Mouse (Mus musculus): Measurements from ENCODE around the gene Rtn1. TPM values are rescaled to one million over a fixed set of nuclear protein-coding genes. Genes with fewer than 3 reads are reported as not detected.
A peak's percentile ranks its signal among the peaks of the same experiment; 100 is the strongest.

Gene Rtn1
- total and polyA plus RNA-seq, 2 experiments from 2014 or later = 6.5 to 11.7 TPM

DNA sequence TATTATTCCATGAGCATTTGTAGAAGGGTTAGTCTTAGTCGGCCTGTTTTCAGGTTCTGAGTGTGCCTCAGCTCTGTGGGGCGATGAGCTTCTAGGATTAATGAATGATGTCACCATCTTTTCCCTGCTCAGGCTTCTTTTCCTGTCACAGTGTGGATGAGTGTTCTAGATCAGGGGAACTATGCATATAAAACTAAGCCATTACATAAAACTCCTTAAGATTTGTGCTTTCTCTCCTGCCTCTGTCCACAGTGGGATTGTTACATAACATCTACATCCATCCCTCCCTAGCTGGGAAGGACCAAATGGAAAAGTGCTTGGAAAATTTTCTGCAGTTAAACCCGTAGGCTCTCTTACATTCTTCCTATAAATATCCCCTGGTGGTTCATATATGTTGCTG lies 208.0 kb downstream of the Rtn1 start:
- Histone ChIP-seq H3K36me3 (replicated peaks; ENCODE audit: control insufficient read depth, insufficient read depth, low read length) (no peaks in the 10 kb centered on the region), H3K27me3 (ENCODE audit: control insufficient read depth, insufficient read depth, low read length) (no peaks in the 10 kb centered on the region), H3K9me3 (replicated peaks; ENCODE audit: control insufficient read depth, low read length) (no peaks in the 10 kb centered on the region), H3K4me2 (ENCODE audit: low read depth, low read length) (no peak overlapping the region), H3K4me3 (ENCODE audit: low read depth, low read length) (no peak overlapping the region), H3K9ac (replicated peaks; ENCODE audit: low read depth, low read length) (no peak overlapping the region), H3K27ac (ENCODE audit: low read depth) (no peak overlapping the region), H3K4me1 (ENCODE audit: control insufficient read depth, insufficient read depth) (no peaks in the 10 kb centered on the region)
- 84% methylated on average over 3 of the region's 3 CpGs for WGBS
- DNase-seq (ENCODE audit: low spot score) (no peak), ATAC-seq (ENCODE audit: insufficient read depth, low read depth) (no peak)
- TF ChIP-seq CTCF (IDR thresholded peaks at IDR 0.05; ENCODE audit: low read depth) (no peak), EP300 (IDR thresholded peaks at IDR 0.05; ENCODE audit: low read depth) (no peak)

DNA sequence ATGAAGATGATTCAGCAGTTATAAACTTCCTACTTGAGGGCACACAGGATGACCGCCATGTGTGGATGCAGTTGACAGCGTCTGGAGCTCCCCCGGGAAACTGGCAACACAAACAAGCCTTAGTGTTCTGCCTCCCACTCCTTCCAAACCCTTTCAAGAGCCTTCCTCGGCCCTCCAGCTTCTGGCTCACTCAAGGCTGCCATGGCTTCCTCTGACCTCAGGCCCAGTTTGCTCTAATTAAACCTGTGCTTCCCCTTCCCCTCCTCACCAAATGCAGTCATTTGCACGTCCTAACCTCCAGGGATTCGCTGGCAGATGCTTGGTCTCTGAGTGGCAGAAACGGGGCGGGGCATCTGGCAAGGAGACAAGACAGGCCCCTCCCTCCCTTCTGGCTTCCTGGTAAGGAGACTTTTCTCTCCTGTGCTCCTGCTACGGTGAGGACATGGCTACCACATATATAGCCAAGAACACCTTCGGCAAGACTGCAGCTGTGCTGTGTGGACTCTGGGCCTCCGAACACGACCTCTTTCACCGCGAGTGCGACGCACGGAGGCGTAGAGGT lies 210.8 kb downstream of the Rtn1 start:
- TF ChIP-seq EP300 (IDR thresholded peaks at IDR 0.05; ENCODE audit: low read depth) (no peak), CTCF (IDR thresholded peaks at IDR 0.05; ENCODE audit: low read depth) (no peak)
- Histone ChIP-seq H3K27ac (ENCODE audit: low read depth) (peak overlapping the region; percentile 12), H3K4me3 (ENCODE audit: low read depth, low read length) (no peak overlapping the region), H3K4me1 (ENCODE audit: control insufficient read depth, insufficient read depth) (no peaks in the 10 kb centered on the region), H3K9me3 (replicated peaks; ENCODE audit: control insufficient read depth, low read length) (no peaks in the 10 kb centered on the region), H3K27me3 (ENCODE audit: control insufficient read depth, insufficient read depth, low read length) (no peaks in the 10 kb centered on the region), H3K9ac (replicated peaks; ENCODE audit: low read depth, low read length) (no peak overlapping the region), H3K4me2 (ENCODE audit: low read depth, low read length) (no peak overlapping the region), H3K36me3 (replicated peaks; ENCODE audit: control insufficient read depth, insufficient read depth, low read length) (no peaks in the 10 kb centered on the region)
- WGBS = 52% methylated on average over 18 of the region's 18 CpGs
- DNase-seq (ENCODE audit: low spot score) = peak; percentile 24
- ATAC-seq (ENCODE audit: insufficient read depth, low read depth) = peak; percentile 81

DNA sequence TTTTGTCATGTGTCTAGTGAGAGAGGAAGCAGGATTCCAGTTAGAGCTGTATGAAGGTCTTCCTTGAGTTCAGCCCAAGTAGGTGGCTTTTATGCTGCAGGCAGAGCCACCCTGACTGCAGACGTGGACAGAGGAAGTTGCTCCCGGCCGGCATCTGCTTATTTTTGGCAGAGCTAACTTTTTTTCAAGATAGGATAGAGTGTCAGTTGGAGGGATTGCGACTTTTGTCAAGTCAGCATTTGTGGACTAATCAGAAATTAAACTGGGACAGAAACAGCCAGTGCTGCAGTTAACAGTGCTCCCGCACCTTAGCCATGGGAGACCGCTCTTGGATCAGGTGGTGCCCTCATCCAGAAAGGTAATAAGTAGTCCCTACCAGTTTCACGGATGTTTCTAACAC lies 211.4 kb downstream of the Rtn1 start:
- WGBS = 38% methylated on average over 7 of the region's 7 CpGs
- Histone ChIP-seq H3K9me3 (replicated peaks; ENCODE audit: control insufficient read depth, low read length) (no peaks in the 10 kb centered on the region), H3K36me3 (replicated peaks; ENCODE audit: control insufficient read depth, insufficient read depth, low read length) (no peaks in the 10 kb centered on the region), H3K9ac (replicated peaks; ENCODE audit: low read depth, low read length) (no peak overlapping the region), H3K4me2 (ENCODE audit: low read depth, low read length) (no peak overlapping the region), H3K4me3 (ENCODE audit: low read depth, low read length) (no peak overlapping the region), H3K27ac (ENCODE audit: low read depth) (0 out of 2 replicates have a peak overlapping the region, but pooled peaks have one; percentile 12), H3K27me3 (ENCODE audit: control insufficient read depth, insufficient read depth, low read length) (no peaks in the 10 kb centered on the region), H3K4me1 (ENCODE audit: control insufficient read depth, insufficient read depth) (no peaks in the 10 kb centered on the region)
- TF ChIP-seq EP300 (IDR thresholded peaks at IDR 0.05; ENCODE audit: low read depth) (no peak), CTCF (IDR thresholded peaks at IDR 0.05; ENCODE audit: low read depth) (no peak)
- ATAC-seq (ENCODE audit: insufficient read depth, low read depth) (0 out of 2 replicates have a peak, but pooled peaks have one; percentile 24), DNase-seq (ENCODE audit: low spot score) (no peak)

DNA sequence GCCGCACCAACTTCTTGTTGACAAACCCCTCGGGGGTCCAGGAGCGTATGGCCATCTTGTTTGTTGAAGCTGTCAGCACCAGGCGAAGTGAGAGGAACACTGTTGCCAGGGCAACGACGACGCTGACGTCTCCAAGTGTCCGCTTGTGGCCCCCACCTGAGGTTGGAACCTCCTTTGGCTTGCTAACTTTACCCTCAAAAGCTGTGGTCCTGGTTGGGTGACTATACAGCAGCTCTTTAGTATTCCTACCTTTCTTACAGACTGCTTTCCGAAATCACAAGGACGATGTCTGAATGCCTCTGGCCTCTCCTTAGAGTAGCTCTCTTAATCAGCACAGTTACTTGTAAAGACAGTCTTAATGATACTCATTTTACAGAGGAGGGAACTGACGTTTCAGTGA lies 223.9 kb downstream of the Rtn1 start, which contains the start of gene Ccdc175:
Gene Ccdc175, minus strand, starts transcription at position 101 of the 400 bp plus-strand sequence.
- H3K36me3 ChIP-seq (replicated peaks; ENCODE audit: control insufficient read depth, insufficient read depth, low read length) = no peaks in the 10 kb centered on the region
- WGBS = 59% methylated on average over 12 of the region's 12 CpGs
- H3K27me3 ChIP-seq (ENCODE audit: control insufficient read depth, insufficient read depth, low read length) = no peaks in the 10 kb centered on the region
- no peak within 1 kb of the TSS for H3K4me2 ChIP-seq (ENCODE audit: low read depth, low read length)
- H3K4me1 ChIP-seq (ENCODE audit: control insufficient read depth, insufficient read depth) = no peaks in the 10 kb centered on the region
- no peak within 1 kb of the TSS for H3K27ac ChIP-seq (ENCODE audit: low read depth)
- no peaks in the 10 kb centered on the region for H3K9me3 ChIP-seq (replicated peaks; ENCODE audit: control insufficient read depth, low read length)
- ATAC-seq (ENCODE audit: insufficient read depth, low read depth) = no peak
- no peak within 1 kb of the TSS for H3K9ac ChIP-seq (replicated peaks; ENCODE audit: low read depth, low read length)
- H3K4me3 ChIP-seq (ENCODE audit: low read depth, low read length) = no peak within 1 kb of the TSS
- no peak for DNase-seq (ENCODE audit: low spot score)
- TF ChIP-seq EP300 (IDR thresholded peaks at IDR 0.05; ENCODE audit: low read depth) = no peak
- TF ChIP-seq CTCF (IDR thresholded peaks at IDR 0.05; ENCODE audit: low read depth) = no peak

DNA sequence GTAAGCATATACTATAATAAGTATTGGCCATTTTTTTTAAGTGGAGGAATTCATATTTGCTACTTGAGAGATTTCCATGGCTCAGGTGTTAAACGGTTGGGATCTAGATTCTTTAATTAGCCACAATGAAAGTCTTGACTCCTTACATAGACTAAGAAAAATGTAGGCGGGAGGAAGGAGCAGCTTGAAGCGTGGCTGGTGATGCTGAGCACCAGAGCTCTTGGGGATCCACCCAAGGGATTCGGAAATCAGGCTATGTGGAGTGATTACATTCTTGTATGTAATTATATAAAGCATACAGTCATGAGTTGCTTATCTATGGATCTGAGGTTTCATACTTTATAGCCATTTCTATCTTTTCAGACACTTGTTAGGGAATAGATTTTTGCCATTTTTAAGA lies 229.3 kb downstream of the Rtn1 start:
- no peaks in the 10 kb centered on the region for H3K36me3 ChIP-seq (replicated peaks; ENCODE audit: control insufficient read depth, insufficient read depth, low read length)
- no peak for DNase-seq (ENCODE audit: low spot score)
- TF ChIP-seq CTCF (IDR thresholded peaks at IDR 0.05; ENCODE audit: low read depth) = no peak
- H3K4me2 ChIP-seq (ENCODE audit: low read depth, low read length) = no peak overlapping the region
- H3K27me3 ChIP-seq (ENCODE audit: control insufficient read depth, insufficient read depth, low read length) = no peaks in the 10 kb centered on the region
- no peak overlapping the region for H3K9ac ChIP-seq (replicated peaks; ENCODE audit: low read depth, low read length)
- 69% methylated on average over 4 of the region's 4 CpGs for WGBS
- ATAC-seq (ENCODE audit: insufficient read depth, low read depth) = no peak
- H3K9me3 ChIP-seq (replicated peaks; ENCODE audit: control insufficient read depth, low read length) = no peaks in the 10 kb centered on the region
- no peaks in the 10 kb centered on the region for H3K4me1 ChIP-seq (ENCODE audit: control insufficient read depth, insufficient read depth)
- H3K27ac ChIP-seq (ENCODE audit: low read depth) = no peak overlapping the region
- H3K4me3 ChIP-seq (ENCODE audit: low read depth, low read length) = no peak overlapping the region

DNA sequence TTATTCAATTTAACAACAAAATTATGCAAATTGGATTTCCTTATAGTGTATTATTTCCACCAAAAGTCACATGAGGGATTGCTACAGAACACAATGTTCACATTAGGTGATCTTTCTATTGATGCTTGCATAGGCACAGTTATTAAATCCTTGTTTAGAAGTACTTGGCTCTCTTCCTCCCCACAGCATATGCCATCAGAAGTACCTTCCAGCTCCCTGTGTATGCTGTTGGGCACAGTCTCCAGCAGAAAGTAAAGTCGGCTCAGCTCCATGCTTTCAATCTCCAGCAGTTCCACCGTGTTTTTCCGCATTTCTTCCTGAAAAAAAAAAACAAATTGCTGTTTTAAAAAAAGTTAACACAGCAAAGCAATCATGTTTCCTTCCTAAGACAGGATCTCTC lies 230.5 kb downstream of the Rtn1 start:
- DNase-seq (ENCODE audit: low spot score) (no peak), ATAC-seq (ENCODE audit: insufficient read depth, low read depth) (no peak)
- Histone ChIP-seq H3K9me3 (replicated peaks; ENCODE audit: control insufficient read depth, low read length) (no peaks in the 10 kb centered on the region), H3K4me2 (ENCODE audit: low read depth, low read length) (no peak overlapping the region), H3K4me1 (ENCODE audit: control insufficient read depth, insufficient read depth) (no peaks in the 10 kb centered on the region), H3K27me3 (ENCODE audit: control insufficient read depth, insufficient read depth, low read length) (no peaks in the 10 kb centered on the region), H3K9ac (replicated peaks; ENCODE audit: low read depth, low read length) (no peak overlapping the region), H3K4me3 (ENCODE audit: low read depth, low read length) (no peak overlapping the region), H3K36me3 (replicated peaks; ENCODE audit: control insufficient read depth, insufficient read depth, low read length) (no peaks in the 10 kb centered on the region), H3K27ac (ENCODE audit: low read depth) (no peak overlapping the region)
- TF ChIP-seq CTCF (IDR thresholded peaks at IDR 0.05; ENCODE audit: low read depth) (no peak), EP300 (IDR thresholded peaks at IDR 0.05; ENCODE audit: low read depth) (no peak)
- WGBS = 74% methylated on average over 3 of the region's 3 CpGs

Other genes with a start within 250 kb of the Rtn1 start
- not detected in 2 replicates for gene Ccdc175, start 224.0 kb downstream of the Rtn1 start, total RNA-seq (2014; rRNA removed; ENCODE audit: low replicate concordance)
- not detected in 2 replicates for gene Ccdc175, start 224.0 kb downstream of the Rtn1 start, polyA plus RNA-seq (2015; fragmentation: Nextera tagmentation; extraction: Ambion mirVana)
- 0.46 and 0.76 TPM in 2 replicates for gene Lrrc9, start 32.8 kb upstream of the Rtn1 start, total RNA-seq (2014; rRNA removed; ENCODE audit: low replicate concordance)
- 0.31 and 0.51 TPM in 2 replicates for gene Lrrc9, start 32.8 kb upstream of the Rtn1 start, polyA plus RNA-seq (2015; fragmentation: Nextera tagmentation; extraction: Ambion mirVana)
- 1.4 and 1.6 TPM in 2 replicates for gene Pcnx4, start 127.3 kb upstream of the Rtn1 start, total RNA-seq (2014; rRNA removed; ENCODE audit: low replicate concordance)
- 3.4 and 3.7 TPM in 2 replicates for gene Pcnx4, start 127.3 kb upstream of the Rtn1 start, polyA plus RNA-seq (2015; fragmentation: Nextera tagmentation; extraction: Ambion mirVana)
- not detected in 2 replicates for gene Gm4756, start 240.6 kb upstream of the Rtn1 start, total RNA-seq (2014; rRNA removed; ENCODE audit: low replicate concordance)
- gene Gm4756, start 240.6 kb upstream of the Rtn1 start, polyA plus RNA-seq (2015; fragmentation: Nextera tagmentation; extraction: Ambion mirVana) = not detected in 2 replicates